27 mouse cellular contexts compared by ENCODE assay signal in the genomic region with DNA sequence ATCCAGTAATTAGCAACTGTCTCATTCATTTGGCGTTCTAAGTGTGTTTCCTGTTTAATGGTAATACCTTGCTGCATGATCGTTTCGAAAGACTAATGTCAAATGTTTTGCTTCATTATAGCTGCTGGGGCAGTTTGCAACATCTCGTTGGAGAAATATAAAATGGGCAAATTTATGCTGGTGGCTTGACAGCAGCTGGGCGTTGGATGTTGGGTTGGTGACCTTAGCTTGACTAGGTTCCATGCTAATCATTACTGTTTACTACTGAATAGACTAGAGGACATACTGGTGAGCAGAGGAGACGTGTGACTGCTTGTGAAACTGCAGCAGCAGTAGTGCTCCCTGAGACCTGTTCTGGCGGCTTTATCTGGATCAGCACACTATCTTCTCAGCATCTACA.
"Had no signal": no experiment of that assay in that cellular context is flagged by ENCODE, and none has a peak within 500 bp of the region (broad histone marks: within the 10 kb centered on the region; RNA-seq: fewer than 3 reads in every experiment).

No protein-coding gene starts in this region.

- H3K4me3 ChIP-seq: gastrocnemius, adult 2 months; heart, embryonic 13.5 days; heart, embryonic 15.5 days; hindbrain, embryonic 13.5 days; hindbrain, embryonic 15.5 days; intestine, embryonic 15.5 days; kidney, embryonic 15.5 days; limb, embryonic 13.5 days; limb, embryonic 15.5 days; liver, embryonic 12.5 days had no signal

- H3K27ac ChIP-seq: gastrocnemius, adult 2 months; heart, embryonic 13.5 days; heart, embryonic 15.5 days; hindbrain, embryonic 13.5 days; hindbrain, embryonic 15.5 days; hindbrain, postnatal 0 days; intestine, embryonic 15.5 days; kidney, embryonic 15.5 days; kidney, postnatal 0 days; limb, embryonic 13.5 days; limb, embryonic 15.5 days; liver, embryonic 12.5 days; liver, embryonic 14.5 days had no signal

- DNase-seq: gastrocnemius, adult 2 months; gastrocnemius, postnatal 10 days; gastrocnemius, postnatal 25 days; heart, adult 18-20 months; heart, postnatal 14 days; heart, postnatal 36 days; kidney, adult 11 months; kidney, adult 2 months; kidney, adult 9 months; kidney, postnatal 14 days; kidney, postnatal 36 days; layer of hippocampus, adult 9-11 months; layer of hippocampus, postnatal 36 days; left cerebral cortex, postnatal 4 days had no signal

- H3K9me3 ChIP-seq: heart, embryonic 15.5 days; hindbrain, embryonic 13.5 days; hindbrain, embryonic 15.5 days; intestine, embryonic 15.5 days; kidney, embryonic 15.5 days; limb, embryonic 13.5 days; limb, embryonic 15.5 days; liver, embryonic 12.5 days had no signal

- H3K4me1 ChIP-seq: hindbrain, embryonic 15.5 days; intestine, embryonic 15.5 days had no signal

- ATAC-seq: hindbrain, postnatal 0 days; intestine, embryonic 15.5 days; liver, embryonic 12.5 days had no signal

- H3K4me2 ChIP-seq: heart, embryonic 11.5 days; heart, embryonic 13.5 days; heart, embryonic 15.5 days; hindbrain, embryonic 13.5 days; hindbrain, embryonic 15.5 days; intestine, embryonic 15.5 days; kidney, embryonic 15.5 days; limb, embryonic 13.5 days; limb, embryonic 15.5 days; liver, embryonic 12.5 days had no signal

- H3K36me3 ChIP-seq: heart, embryonic 13.5 days; heart, embryonic 15.5 days; hindbrain, embryonic 13.5 days; hindbrain, embryonic 15.5 days; intestine, embryonic 15.5 days; kidney, embryonic 15.5 days; limb, embryonic 13.5 days; limb, embryonic 15.5 days; liver, embryonic 12.5 days had no signal

- H3K9ac ChIP-seq: heart, embryonic 13.5 days; heart, embryonic 15.5 days; hindbrain, embryonic 13.5 days; hindbrain, embryonic 15.5 days; intestine, embryonic 15.5 days; kidney, embryonic 15.5 days; limb, embryonic 13.5 days; limb, embryonic 15.5 days; liver, embryonic 12.5 days; liver, embryonic 14.5 days had no signal

- H3K27me3 ChIP-seq: heart, embryonic 13.5 days; heart, embryonic 15.5 days; hindbrain, embryonic 13.5 days; hindbrain, embryonic 15.5 days; intestine, embryonic 15.5 days; kidney, embryonic 15.5 days; limb, embryonic 13.5 days; limb, embryonic 15.5 days; liver, embryonic 12.5 days had no signal
